Mouse (Mus musculus): ENCODE measurements at regions not wholly inside any gene's neighbourhood (a gene's known extent, or its start where the extent isn't known, plus 50 kb on each side); places are given as distances from the start of the nearest gene placed in this dataset.

DNA sequence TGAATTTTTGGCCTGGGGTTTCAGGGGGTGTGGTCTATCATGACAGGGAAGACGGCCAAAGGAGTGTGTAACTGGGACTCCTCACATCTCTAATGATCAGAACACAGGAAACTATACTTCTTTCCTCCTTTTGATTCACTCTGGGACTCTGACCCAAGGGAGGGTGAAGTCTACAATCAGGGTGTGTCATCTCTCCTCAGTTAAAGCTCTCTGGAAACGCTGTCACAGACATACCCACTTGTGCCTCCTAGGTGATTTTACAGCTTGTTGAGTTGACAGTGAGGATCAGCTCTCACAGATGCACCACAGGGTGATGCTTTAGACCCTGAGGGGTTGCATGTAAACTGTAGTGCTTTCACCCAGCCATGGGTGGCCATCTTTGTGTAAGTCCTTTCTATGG is 194.9 kb upstream of the Klf4 start:
- TF ChIP-seq GATA1 (IDR thresholded peaks at IDR 0.05; ENCODE audit: borderline replicate concordance, low read length) (no peak), FLI1 (IDR thresholded peaks at IDR 0.05; ENCODE audit: low read length) (no peak)
